Mouse (Mus musculus): ENCODE measurements around the gene Bad.

DNA sequence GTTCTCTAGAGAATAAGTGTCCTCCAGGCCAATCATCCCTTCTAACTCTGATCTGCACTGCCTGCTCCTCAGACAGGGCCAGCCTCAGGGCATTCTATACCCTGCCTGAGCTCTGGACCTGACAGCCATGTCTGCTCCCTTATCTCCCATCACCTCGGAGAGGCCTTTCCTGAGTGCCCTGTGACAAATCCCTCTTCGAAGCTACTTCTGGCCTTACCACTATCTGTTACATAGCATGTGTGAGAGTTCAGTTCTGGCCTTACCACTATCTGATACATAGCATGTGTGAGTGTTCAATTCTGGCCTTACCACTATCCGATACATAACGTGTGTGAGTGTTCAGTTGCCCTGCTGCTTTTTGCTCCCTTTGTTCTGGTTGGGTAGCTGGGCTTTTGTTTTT, 26.4 kb upstream of the Bad start:
- no peak for TF ChIP-seq GATA1 (IDR thresholded peaks at IDR 0.05; ENCODE audit: borderline replicate concordance, low read length)
- no peak for TF ChIP-seq FLI1 (IDR thresholded peaks at IDR 0.05; ENCODE audit: low read length)
